Mouse (Mus musculus): Measurements from ENCODE around the gene Olfr24.

DNA sequence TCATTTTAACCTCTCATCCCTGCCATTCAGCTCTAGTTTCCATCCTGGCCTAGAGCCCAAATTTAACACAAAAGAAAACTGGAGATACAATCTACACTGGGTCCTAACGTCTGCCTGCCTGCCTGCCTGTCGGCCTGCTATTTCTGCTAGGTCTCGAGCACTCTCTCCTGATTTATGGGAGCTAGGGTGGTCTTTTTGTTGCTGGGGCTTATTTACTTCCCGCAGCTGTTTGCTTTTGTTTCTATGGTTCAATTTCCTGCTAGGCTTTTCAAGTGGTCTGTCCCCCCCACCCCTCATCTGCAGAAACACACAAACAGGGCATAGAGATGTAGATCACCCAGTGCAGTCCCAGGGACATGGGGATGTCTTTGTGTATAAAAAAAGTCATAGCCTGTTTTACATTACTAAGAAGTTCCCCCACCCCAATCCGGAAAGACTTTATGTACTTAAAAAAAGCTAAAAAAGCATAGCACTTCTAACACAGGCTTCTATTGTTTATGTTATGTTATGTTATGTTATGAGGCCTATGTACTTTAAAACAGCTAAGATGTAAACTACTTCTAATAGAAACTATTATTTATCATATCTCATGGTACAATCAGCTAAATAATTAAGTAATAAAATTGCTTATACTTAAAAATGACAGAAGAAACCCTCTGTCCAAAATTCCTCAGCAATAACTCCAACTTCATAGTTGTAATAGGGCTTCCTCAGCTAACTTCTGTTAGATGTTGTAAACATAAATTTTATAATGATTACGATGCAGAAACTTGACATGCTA is 41.7 kb downstream of the Olfr24 start:
- TF ChIP-seq CTCF (IDR thresholded peaks at IDR 0.05; ENCODE audit: low read depth, low read length): no peak
- TF ChIP-seq EP300 (IDR thresholded peaks at IDR 0.05; ENCODE audit: insufficient read depth, low read depth, low read length): peak; percentile 96

Measured in ES-Bruce4 (cell line).